Mouse (Mus musculus) C2C12 (cell line): ENCODE data around the gene Higd1a.

Source experiments
- CEBPB ChIP-seq: IDR thresholded peaks from one replicate; pipeline ENCODE4 v1.6.1; 2011; ENCODE audit warnings: low read depth, mild to moderate bottlenecking, control low read depth, moderate library complexity
- CTCF ChIP-seq: IDR thresholded peaks from one replicate; pipeline ENCODE4 v1.5.1; 2011; ENCODE audit not compliant: control insufficient read depth, insufficient read depth, insufficient read length
- FOSL1 ChIP-seq: IDR thresholded peaks from one replicate; pipeline ENCODE4 v1.8.0; 2011; ENCODE audit warnings: mild to moderate bottlenecking, low read length; ENCODE audit not compliant: poor library complexity, insufficient read depth, severe bottlenecking
- MAX ChIP-seq: IDR thresholded peaks from one replicate; pipeline ENCODE4 v1.6.1; 2011; ENCODE audit warnings: mild to moderate bottlenecking, control low read depth
- MYOD1 ChIP-seq: IDR thresholded peaks from one replicate; pipeline ENCODE4 v1.6.1; 2011; ENCODE audit warnings: low read depth; ENCODE audit not compliant: control insufficient read depth, insufficient read length
- MYOG ChIP-seq: IDR thresholded peaks from one replicate; pipeline ENCODE4 v1.6.1; 2011; ENCODE audit not compliant: control insufficient read depth, insufficient read length; ENCODE audit errors: extremely low read depth
- USF1 ChIP-seq: IDR thresholded peaks from one replicate; pipeline ENCODE4 v1.6.1; 2011; ENCODE audit warnings: low read depth, mild to moderate bottlenecking, control low read depth, moderate library complexity

DNA sequence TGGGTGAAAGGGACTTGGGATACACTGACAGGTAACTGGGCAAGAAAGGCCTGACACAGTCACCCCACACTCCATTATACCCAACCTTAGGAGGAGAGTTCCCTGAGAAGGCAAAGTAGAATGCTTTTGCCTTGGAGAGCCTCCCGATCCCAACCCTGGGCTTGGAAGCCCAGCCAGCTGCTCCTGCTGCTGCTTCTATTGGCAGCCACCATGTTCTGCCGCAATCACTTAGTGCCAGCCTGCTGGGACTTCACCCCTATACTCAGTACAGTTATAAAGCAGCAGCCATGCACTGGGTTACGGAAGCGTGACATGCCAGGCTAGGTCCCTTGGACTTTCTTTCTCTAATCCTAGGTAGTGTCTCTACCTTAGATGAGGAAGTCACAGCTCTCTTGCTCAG lies 11.0 kb downstream of the Higd1a start:
- TF ChIP-seq CTCF (no peak), MAX (no peak), FOSL1 (no peak), CEBPB (no peak), MYOG (no peak), USF1 (no peak), MYOD1 (no peak)
